Mouse (Mus musculus) heart, postnatal 36 days (tissue): ENCODE measurements around the gene Tsku. TPM values are rescaled to one million over a fixed set of nuclear protein-coding genes. Genes with fewer than 3 reads are reported as not detected.

Experiments
- DNase-seq, 2 experiments: peaks; one replicate each; pipeline ENCODE4 v3.0.0; 2021 to 2022
- intact Hi-C: fragments of 180-260 bp; cut with DNase I; formaldehyde crosslinking; loops from one replicate; pipeline ENCODE4 v1.15.1; 2025
- total RNA-seq, 2 experiments: library from RNA; stranded (reverse); gene quantifications; 2 replicates each; pipeline ENCODE4 v1.2.3; 2021

The Tsku gene
- total RNA-seq, 2 experiments from 2014 or later: 2.8 to 3.2 TPM

DNA sequence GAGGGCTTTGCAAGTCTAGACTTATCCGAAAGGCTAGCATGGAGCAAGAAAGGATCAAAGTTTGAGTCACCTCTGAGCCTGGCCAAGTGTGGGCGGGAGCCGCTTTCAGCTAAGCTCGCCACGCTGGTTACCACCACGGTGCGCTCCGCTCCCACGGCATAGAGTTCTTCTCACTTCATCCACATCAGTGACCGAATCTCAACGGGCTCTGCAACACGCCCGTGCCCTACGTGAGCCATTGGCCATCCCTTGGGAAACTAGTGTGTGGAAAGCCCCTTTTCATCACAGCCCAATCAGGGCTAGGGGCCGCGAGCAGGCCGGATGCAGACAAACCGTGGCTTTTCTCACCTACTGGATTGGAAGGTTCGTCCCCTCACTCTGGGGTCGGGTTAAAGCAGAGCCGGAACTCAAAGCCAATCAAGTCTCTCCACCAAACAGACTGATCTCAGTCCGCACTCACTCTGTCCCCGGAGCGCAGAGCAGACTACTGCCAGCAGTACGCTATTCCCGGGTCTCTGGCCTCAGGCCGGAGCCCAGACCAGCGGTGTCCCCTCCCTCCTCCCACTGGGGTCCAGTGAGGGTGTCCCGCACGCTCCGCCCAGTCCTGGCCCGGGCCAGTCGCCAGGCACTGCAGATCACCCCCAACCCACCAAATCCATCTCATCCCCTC, 1.0 kb downstream of the Tsku start:
- DNase-seq: peak; percentile 50 to 61
- intact Hi-C loops: loop anchor here (10.0 kb wide), 1 partner anchor 245 kb away; no protein-coding TSS in a partner anchor

DNA sequence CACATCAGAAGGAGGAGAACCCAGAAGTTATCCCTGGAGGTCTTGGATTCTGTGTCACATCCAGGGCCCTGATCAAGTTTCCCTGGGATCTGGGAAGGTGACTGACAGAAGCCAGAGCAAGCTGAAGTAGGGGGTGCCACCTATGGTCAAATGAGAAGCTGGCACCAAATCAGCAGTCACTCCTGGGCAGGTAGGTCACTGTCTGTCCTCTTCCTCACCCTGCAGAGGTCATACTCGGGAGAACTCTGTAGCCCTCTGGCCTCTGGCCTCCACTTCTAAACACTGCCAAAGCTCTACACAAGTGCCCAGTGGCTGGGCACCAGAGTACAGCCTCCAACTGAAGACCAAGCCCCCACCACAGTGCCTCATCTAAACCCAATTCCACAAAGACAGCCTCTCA, 3.1 kb downstream of the Tsku start:
- intact Hi-C loops: loop anchor here (10.0 kb wide), 1 partner anchor 247 kb away; no protein-coding TSS in a partner anchor
- DNase-seq: no peak

DNA sequence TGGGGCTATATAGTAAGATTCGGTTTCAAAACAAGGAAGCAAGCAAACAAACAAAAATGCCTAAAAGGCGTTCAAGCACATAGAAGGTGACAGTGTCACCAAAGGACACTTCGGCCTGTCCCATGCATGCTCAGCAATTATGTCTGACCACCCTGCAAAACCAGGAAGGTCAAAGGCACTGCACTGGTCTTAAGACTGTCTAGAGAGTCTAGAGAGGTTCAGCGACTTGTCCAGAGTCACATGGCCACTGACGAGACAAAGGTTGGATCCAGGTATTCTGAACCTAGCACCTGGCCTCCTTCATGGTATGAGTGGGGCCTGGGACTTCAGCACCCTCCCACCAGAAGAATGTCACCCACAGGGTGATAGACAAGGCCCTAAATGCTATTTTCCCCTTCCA, 3.8 kb downstream of the Tsku start:
- intact Hi-C loops: loop anchor here (10.0 kb wide), 1 partner anchor 247 kb away; no protein-coding TSS in a partner anchor
- DNase-seq: no peak

DNA sequence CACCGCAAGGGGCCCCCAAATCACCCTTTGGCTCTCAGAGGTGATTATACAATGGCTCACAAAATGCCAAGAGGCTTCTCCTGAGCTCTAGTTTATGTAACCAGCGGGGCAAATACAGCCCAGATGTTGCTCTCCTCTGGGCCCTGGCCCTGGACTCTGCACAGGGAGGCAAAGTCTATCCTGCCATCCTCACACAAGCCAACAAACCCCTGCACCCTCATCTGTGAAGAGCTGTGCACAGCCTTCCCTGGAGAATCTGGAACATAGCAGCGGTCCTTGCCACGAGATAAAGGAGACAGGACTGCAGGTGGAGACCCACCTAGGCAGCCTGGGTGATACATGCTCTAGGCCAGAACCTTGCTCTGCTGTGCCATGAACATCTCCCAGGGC, 6.2 kb downstream of the Tsku start:
- intact Hi-C loops: loop anchor here (10.0 kb wide), 1 partner anchor 250 kb away; no protein-coding TSS in a partner anchor
- no peak for DNase-seq

DNA sequence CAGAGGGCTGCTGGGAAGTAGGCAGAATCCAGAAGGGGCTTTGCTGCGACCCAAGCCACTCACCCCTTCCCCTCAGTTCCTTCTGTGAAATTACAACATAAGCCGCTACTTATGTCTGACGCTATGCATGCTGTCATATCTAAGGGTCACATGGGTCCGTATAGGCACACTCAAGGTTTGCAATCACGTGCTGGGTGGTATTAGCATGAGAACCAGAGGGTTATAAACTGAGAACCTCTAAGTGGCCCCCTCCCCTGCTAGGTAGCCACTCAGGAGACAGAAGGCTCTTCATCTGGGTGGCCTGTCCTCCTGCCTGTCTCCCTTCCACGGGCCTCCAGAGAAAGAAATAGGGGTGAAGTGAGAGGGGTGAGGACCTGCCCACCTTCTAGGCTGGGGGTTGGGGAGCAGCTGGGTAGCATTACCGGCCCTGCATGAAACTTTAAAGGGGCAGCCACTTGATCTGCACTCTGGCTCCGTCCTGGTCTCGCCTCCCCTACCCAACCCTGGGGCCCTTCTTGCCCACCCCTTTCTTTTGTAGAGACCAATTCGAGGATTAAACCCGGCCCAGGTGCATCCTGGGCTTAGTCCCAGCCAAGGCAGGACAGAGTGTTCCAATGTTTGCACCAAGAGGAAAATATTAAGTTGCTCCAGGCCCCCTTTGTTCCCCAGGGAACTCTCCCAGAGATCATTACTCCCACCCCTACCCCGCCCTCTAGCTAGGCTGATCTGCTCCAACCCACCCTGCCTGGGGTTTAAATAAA, 6.8 kb downstream of the Tsku start:
- intact Hi-C loops: loop anchor here (10.0 kb wide), 1 partner anchor 250 kb away; no protein-coding TSS in a partner anchor
- DNase-seq: no peak

DNA sequence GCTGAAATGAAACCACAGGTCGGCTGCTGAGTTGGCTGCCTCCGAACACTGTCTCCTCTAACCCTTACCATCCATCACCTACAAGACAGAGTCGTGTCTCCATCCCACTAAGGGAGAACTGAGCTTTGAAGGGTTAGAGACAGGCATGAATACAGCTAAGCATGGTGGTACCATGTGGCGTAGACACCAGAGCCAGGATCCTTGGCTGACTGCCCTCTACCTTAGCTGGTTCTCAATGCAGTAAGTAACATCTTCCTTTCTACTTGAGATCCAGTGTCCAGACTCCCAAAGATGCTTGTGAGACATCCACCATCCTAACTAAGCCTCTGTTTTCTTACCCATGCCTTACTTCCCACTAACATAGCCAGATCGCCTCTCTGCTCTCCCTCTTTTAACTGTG, 7.5 kb downstream of the Tsku start:
- DNase-seq: no peak
- intact Hi-C loops: loop anchor here (10.0 kb wide), 1 partner anchor 251 kb away; no protein-coding TSS in a partner anchor

DNA sequence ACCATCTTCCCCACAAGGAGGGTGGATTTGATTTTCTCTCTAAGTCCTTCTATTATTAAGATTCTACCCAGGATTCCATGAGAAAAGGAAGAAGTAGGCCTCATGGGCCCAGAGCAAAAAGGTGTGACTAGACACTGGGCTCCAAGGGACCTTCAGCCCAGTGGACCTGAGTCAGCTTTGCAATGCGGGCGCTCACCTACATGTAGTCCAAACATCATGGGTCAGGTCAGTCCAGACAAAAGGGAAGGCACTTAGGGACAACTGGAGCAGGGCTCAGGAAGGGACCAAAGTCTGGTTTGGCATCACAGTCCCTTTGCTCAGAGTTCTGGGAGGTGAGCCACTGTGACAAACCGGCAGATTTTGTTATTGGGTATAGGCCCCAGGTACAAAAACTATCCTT, 9.6 kb downstream of the Tsku start:
- intact Hi-C loops: loop anchor here (10.0 kb wide), 1 partner anchor 253 kb away; no protein-coding TSS in a partner anchor
- no peak for DNase-seq

DNA sequence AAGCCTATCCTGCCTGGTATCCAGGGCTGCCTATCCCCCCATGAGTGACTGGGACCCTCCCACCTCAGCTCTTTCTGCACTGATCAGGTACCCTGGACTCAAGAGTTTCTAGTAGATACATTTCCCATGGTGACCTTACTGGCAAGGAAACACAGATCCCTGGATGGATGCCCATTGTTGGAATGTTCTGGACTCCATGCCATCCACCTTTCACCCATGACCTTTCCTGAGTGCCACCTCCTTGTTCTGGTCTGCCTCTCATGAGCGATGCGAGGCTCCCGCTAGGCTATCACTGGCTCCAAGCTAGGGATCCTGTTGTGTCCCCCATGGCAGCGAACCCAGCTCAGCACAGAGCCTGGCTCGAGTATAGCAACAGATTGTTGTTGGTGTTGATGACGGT, 11.3 kb downstream of the Tsku start:
- intact Hi-C loops: loop anchor here (1.0 to 10.0 kb wide), 3 partner anchors 80 to 255 kb away; no protein-coding TSS in a partner anchor
- DNase-seq: no peak

DNA sequence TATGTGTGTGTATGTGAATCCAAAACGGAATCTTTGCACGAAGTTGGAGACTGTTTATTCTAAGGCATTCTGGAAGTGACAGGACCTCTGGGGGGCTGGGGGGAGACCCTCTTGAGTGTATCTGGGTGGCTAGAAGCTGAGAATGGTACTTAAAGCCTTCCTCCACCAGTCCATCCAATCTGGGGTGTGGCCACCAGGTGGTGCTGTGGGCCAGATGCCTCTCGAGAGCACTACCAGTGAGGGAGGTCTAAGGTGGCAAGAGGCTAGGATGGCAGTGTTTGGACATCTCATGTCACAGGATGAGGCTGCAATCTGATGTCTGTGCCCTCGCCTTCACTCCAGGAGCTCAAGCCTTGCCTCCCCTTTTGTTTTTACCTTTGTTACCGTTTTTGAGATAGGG, 12.0 kb downstream of the Tsku start:
- intact Hi-C loops: loop anchor here (1.0 to 2.0 kb wide), 2 partner anchors 81 to 194 kb away; no protein-coding TSS in a partner anchor
- peak; percentile 85 to 92 for DNase-seq

DNA sequence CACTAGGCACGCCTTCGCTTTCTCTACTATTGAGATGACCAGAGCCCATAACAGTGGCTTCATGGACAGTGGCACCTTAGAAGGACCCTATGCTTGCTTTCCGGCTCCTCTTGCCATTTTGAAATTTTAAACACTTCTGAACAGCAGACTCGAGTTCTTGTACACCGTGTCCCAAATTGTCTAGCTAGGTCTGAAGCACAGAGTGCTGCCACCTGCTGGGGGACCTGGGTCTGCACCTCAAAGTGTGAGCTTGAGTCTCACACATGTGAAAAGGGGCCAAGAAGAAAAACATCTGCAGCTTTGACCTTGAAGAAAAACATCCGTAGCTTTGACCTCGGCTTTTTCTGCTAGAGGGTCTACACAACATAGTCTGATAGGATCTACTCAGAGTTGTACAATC, 13.1 kb downstream of the Tsku start:
- peak; percentile 67 to 79 for DNase-seq
- intact Hi-C loops: loop anchor here (1.0 to 2.0 kb wide), 2 partner anchors 99 to 193 kb away; no protein-coding TSS in a partner anchor

DNA sequence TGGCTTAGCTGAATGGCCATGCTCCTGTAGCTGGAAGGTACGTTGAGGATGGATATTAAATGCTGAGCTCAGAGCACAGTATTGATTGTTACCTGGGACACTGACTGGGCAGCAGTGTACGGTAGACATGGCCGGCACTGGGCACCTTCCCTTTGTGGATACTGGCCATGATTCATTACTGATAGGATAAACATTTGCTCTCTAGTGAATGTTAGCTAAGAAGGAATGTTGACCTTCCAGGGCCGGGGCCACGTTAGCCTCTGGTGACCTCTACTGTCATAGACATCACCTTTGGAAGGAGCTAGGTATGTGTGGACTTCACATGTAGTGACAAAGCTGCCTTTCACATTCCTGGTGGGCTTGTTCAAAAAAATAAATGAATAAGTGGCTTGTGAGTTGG, 13.7 kb downstream of the Tsku start:
- intact Hi-C loops: no loop called here
- DNase-seq: no peak

DNA sequence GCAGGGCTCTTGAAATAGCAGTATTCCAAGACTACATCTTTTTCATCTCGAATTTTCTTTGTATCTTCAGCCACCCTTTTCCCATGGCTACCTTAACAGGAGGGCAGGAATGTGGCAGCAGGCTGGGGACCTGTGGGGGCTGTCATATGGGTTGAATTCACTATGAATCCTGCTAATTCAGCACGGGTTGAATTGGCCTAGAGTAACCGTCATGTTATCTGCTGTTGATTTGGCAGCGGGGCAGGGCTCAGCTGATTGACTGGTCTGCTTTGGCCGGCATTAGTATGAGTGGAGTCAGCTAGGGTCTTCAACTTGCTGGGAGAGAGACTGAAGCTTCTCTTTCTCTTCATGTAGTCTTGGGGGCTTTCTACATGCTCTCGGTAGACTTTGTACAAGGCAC, 16.1 kb downstream of the Tsku start:
- intact Hi-C loops: no loop called here
- DNase-seq: no peak

DNA sequence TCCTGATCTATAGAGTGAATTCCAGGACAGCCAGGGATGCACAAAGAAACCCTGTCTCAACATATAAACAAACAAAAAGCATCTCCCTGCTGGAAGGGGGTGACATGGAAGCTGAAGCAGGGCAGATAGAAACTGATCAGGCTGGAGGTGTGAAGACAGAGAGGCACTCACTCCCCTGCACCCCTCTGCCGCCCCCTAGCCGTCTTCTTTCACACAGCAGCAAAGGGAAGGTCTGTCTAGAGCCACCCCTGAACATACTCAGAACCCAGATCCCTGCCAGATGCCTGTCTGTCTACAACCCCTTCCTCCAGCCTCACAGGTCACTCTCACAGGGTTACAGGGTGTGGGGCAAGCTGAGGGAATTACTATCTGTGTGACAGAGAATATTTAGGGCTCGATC, 16.8 kb downstream of the Tsku start:
- intact Hi-C loops: no loop called here
- DNase-seq: peak in 1 of 2 experiments; percentile 62

DNA sequence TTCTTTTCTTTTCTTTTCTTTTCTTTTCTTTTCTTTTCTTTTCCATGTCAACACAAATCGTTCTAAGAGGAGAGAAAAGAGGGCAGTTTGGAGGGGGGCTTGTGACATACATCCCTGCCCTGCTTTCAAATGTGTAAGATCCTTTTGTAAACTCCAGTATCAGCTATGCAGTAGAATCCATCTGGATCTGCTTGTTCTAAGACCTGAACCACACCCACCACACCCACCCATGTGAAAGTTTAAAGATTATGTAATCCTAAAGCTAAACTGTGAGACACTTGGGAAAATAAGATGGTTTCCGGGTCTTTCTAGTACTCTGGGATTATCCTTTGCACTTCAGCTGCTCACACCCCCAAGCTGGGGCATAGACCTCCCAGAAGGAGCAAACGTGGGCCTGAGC, 18.9 kb downstream of the Tsku start:
- DNase-seq: no peak
- intact Hi-C loops: no loop called here

DNA sequence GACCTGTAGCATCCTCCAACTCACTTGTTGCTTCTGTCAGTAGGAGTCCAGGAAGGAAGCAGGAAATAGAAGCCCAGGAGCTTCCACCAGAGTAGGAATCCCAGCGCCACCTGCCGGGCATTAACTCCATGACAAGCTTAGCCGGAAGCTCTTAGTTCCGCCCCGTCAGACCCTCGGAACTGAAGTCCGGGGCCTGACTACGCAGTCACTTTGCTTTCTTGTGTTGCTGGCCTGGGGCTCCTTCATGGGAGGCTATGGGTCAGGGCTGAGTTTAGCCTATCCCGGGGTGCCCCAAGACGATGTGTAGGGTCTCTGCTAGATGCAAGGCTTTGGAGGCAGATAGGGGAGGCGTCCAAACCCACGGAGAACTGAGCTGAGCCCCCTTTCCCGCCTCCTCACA, 19.7 kb downstream of the Tsku start:
- intact Hi-C loops: loop anchor here (1.0 to 2.0 kb wide), 4 partner anchors 29 to 187 kb away; no protein-coding TSS in a partner anchor
- DNase-seq: peak; percentile 86 to 92

DNA sequence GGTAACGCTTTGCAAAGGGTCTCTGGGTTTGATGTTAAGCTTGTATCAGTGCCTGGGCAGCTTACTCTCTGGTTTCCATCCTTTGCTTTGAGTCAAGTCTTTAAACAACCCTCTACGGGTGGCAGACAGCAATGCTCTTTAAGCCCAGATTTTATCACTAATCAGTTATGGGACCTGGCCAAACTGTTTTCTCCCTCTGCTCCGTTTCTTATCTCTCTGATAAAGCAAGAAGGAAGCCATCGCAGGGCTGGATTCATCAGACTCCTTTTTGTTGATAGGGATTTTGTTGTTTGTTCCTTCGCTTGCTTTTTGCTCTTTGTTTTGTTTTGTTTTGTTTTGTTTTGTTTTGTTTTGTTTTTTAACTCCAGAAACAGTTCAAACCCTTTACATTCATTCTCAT, 20.8 kb downstream of the Tsku start:
- intact Hi-C loops: loop anchor here (2.0 kb wide), 2 partner anchors 28 to 186 kb away; no protein-coding TSS in a partner anchor
- DNase-seq: no peak

DNA sequence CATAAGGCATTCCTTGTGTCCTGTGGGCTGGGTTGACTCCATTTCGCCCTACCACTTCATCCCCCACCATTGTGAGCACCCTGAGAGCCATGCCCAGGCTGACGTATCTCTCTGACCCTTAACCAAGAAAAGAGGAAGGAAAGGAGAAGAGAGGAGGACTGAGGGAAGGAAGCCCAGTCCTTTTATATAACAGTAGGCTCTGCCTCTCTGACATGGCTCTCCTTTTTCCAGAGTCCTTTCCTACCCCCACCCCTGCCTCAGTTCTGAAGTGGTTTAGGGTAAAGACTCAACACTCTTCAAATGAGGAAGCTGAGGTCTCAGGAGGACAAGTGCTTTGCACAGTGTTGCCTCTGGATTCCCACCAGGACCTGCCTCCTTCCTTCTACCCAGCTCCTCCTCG, 27.1 kb downstream of the Tsku start:
- no peak for DNase-seq
- intact Hi-C loops: no loop called here

DNA sequence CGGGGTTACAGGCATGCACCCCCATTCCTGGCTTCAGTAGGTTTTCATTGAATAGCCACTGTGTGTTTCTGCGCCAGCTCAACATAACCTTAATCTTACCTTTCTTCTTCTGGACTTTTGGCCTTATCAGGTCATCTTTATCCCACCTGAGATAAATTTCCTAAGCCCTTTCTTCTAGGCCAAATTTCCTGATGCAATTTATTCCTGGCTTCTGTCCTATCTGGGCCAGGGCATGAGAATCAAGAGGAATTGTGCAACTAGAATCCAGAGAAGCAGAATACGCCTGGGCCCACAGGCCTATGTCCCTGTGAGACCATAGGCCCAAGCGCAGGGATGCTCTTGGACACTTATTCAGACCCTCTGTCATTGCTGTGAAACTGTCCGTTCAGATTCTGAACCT, 27.6 kb downstream of the Tsku start:
- DNase-seq: no peak
- intact Hi-C loops: no loop called here

DNA sequence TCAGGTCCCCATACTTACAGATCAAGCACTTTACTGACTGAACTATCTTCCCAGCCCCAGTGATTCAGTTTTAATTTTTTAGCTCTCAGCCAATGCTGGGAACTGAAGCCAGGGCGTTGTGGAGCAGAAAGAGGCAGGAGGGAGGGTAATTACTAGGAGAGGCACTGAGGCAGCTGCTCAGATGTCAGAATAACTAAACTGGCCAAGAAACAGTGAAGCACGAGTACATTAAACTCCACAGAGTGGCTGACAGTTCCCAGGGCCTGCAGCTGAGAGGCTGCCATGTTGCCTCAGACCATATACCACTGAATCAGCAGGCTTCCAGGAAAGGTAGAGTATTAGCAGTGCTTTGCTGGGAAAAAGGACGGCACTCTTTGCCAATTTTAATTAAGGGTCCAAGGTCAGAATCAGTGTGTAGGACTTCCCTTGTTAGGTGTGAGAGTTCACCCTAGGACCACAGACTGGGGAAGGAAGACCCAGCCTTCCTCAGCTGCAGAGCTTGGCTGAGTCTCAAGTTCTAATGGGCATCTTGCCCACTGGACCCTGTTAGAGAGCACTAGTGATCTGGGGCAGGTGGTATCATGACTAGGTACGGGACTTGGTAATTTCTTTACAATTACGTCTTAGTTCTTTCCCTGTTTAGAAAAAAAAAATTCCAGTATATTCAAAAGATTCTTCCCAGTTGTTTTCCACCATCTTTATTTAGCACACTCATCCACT, 28.3 kb downstream of the Tsku start:
- no peak for DNase-seq
- intact Hi-C loops: no loop called here

DNA sequence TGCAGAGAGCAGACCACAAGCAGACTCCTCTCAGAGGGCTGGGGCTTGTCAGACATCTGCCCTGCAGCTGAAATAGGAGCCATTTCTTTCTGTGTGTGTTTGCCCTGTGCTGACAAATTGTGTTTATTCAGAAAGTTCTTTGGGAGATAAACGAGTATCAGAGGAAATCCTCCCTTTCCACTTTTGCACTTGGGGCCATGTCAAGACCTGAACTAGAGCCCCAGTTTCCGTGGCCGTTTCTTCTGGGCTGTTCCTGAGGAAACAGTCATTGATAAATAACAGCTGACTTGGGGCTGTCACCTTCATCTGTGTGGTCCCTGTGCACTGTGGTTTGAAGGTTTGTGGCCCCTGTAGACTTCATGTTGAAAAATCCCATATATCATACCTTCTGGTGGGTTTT, 29.2 kb downstream of the Tsku start:
- no peak for DNase-seq
- intact Hi-C loops: no loop called here
